ENCODE assay signal across 27 mouse cellular contexts in genomic region chr19:29422013-29422645, GRCm38 (mm10). TPM values are rescaled to one million over a fixed set of nuclear protein-coding genes. Genes with fewer than 3 reads are reported as not detected.
DNase-seq lines count a peak whose midpoint lies in the region; ATAC-seq and TF ChIP-seq lines count a peak whose summit lies in the region.
"Had no signal": no experiment of that assay in that cellular context is flagged by ENCODE, and none has a peak within 500 bp of the region (broad histone marks: within the 10 kb centered on the region; RNA-seq: fewer than 3 reads in every experiment).

No protein-coding gene starts in this region.

- peak overlapping the region; percentile 33 for H3K9ac ChIP-seq in CH12.LX (ENCODE audit: insufficient read depth, low read depth)
- H3K9ac ChIP-seq: embryonic facial prominence, embryonic 12.5 days; forebrain, embryonic 13.5 days; forebrain, embryonic 15.5 days; forebrain, postnatal 0 days had no signal

- no peaks in the 10 kb centered on the region for H3K79me2 ChIP-seq in CH12.LX (replicated peaks; ENCODE audit: control insufficient read depth, extremely low read depth, insufficient read depth, poor library complexity, severe bottlenecking)

- no peaks in the 10 kb centered on the region for H3K9me3 ChIP-seq in CH12.LX (replicated peaks; ENCODE audit: low read length)
- H3K9me3 ChIP-seq: embryonic facial prominence, embryonic 10.5 days; embryonic facial prominence, embryonic 12.5 days; forebrain, embryonic 13.5 days; forebrain, embryonic 15.5 days had no signal

- no peak for TF ChIP-seq CTCF in CH12.LX (conservative IDR thresholded peaks at IDR 0.05 in 1 of 2, IDR thresholded peaks at IDR 0.05 in 1 of 2; ENCODE audit: low read depth in 2 of 2, low read length in 2 of 2)

- peak; percentile 61 for DNase-seq in heart, adult 11 months
- no peak for DNase-seq in heart, adult 18-20 months
- peak; percentile 68 for DNase-seq in CH12.LX (ENCODE audit: extremely low read depth)
- DNase-seq in brain, adult 2 months (ENCODE audit: low read depth, low spot score): peak; percentile 11
- no peak for DNase-seq in ovary, adult 18-20 months (ENCODE audit: low spot score)
- DNase-seq in right cerebral cortex, postnatal 10 days (ENCODE audit: low spot score in 2 of 2): no peak
- DNase-seq: adrenal gland, adult 8-10 months; adrenal gland, postnatal 14 days; adrenal gland, postnatal 36 days; cerebellum, adult 11 months; cerebellum, adult 18-20 months; cerebellum, adult 8-10 months; cerebellum, adult 9-11 months; cerebellum, postnatal 14 days; forebrain, postnatal 0 days had no signal

- dilution Hi-C loops in CH12.LX (cut with MboI; ENCODE audit: extremely low pct_ligation_motif_present, extremely low pct_unique_long_range_greater_than_20kb, low sequenced_read_pairs): no loop called here

- TF ChIP-seq POLR2A in CH12.LX (IDR thresholded peaks at IDR 0.05; ENCODE audit: low read depth, low read length): 0 out of 2 replicates have a peak, but pooled peaks have one; percentile 16

- H3K27me3 ChIP-seq in CH12.LX (replicated peaks): no peaks in the 10 kb centered on the region
- H3K27me3 ChIP-seq: embryonic facial prominence, embryonic 12.5 days; forebrain, embryonic 13.5 days; forebrain, embryonic 15.5 days had no signal

- no peaks in the 10 kb centered on the region for H3K36me3 ChIP-seq in CH12.LX (replicated peaks in 1 of 2; ENCODE audit: control insufficient read depth in 1 of 2, insufficient read depth in 1 of 2, low read length in 1 of 2)
- H3K36me3 ChIP-seq: embryonic facial prominence, embryonic 10.5 days; embryonic facial prominence, embryonic 12.5 days; forebrain, embryonic 15.5 days had no signal

- no peak for ATAC-seq in megakaryocyte progenitor cell, adult 5-6 weeks (replicated peaks; ENCODE audit: poor library complexity)
- ATAC-seq: activated CD4-positive, CD25-positive, alpha-beta regulatory T cell, adult 4 months; forebrain, embryonic 13.5 days; forebrain, embryonic 15.5 days; forebrain, postnatal 0 days had no signal

- peak; percentile 53 for TF ChIP-seq EP300 in CH12.LX (IDR thresholded peaks at IDR 0.05; ENCODE audit: low read length)

- no peak for TF ChIP-seq RAD21 in CH12.LX (IDR thresholded peaks at IDR 0.05; ENCODE audit: low read depth, low read length)

- H3K27ac ChIP-seq in CH12.LX (ENCODE audit: insufficient read depth, low read depth): peak overlapping the region; percentile 44; the same call in 1 of the 2 replicates
- H3K27ac ChIP-seq: embryonic facial prominence, embryonic 10.5 days; embryonic facial prominence, embryonic 12.5 days; forebrain, embryonic 13.5 days; forebrain, embryonic 15.5 days had no signal

- in situ Hi-C loops in CH12.LX (cut with MboI; ENCODE audit: low pct_ligation_motif_present, low pct_unique_long_range_greater_than_20kb, low sequenced_read_pairs): loop anchor here (5.0 kb wide), 1 partner anchor 55 kb away; the partner anchor contains the start of genes Cd274 and Plgrkt

- H3K4me2 ChIP-seq in CH12.LX (ENCODE audit: insufficient read depth, low read depth, poor library complexity, severe bottlenecking): peak overlapping the region; percentile 88
- H3K4me2 ChIP-seq: embryonic facial prominence, embryonic 12.5 days; forebrain, embryonic 13.5 days; forebrain, embryonic 15.5 days had no signal

- H3K4me1 ChIP-seq in CH12.LX (ENCODE audit: control insufficient read depth in 1 of 2, insufficient read depth in 2 of 2): peaks cover 14 to 60% of the 10 kb centered on the region in 2 experiments
- H3K4me1 ChIP-seq: forebrain, embryonic 13.5 days; forebrain, embryonic 15.5 days had no signal

- peak overlapping the region; percentile 47 to 59 (median 51) for H3K4me3 ChIP-seq in CH12.LX (replicated peaks in 1 of 3; ENCODE audit: low read depth in 2 of 3, low read length in 2 of 3, poor library complexity in 1 of 3)
- H3K4me3 ChIP-seq: embryonic facial prominence, embryonic 10.5 days; embryonic facial prominence, embryonic 12.5 days; forebrain, embryonic 13.5 days; forebrain, embryonic 15.5 days had no signal

TF ChIP-seq in CH12.LX, 34 proteins besides CTCF, POLR2A, EP300 and RAD21:
- TF ChIP-seq IRF4 (IDR thresholded peaks at IDR 0.05; ENCODE audit: low read depth, low read length) (peak; percentile 34; the same call in 1 of the 2 replicates), ELF1 (IDR thresholded peaks at IDR 0.05; ENCODE audit: low read depth, low read length) (peak; percentile 27; the same call in 1 of the 2 replicates), UBTF (IDR thresholded peaks at IDR 0.05; ENCODE audit: low read depth, low read length) (no peak), SMC3 (IDR thresholded peaks at IDR 0.05; ENCODE audit: low read depth, low read length) (0 out of 2 replicates have a peak, but pooled peaks have one; percentile 14), MXI1 (IDR thresholded peaks at IDR 0.05; ENCODE audit: low read depth, low read length) (no peak; the same call in 1 of the 2 replicates), MEF2A (IDR thresholded peaks at IDR 0.05; ENCODE audit: borderline replicate concordance, low read depth, low read length) (0 out of 2 replicates have a peak, but pooled peaks have one; percentile 22), TBP (conservative IDR thresholded peaks at IDR 0.05; ENCODE audit: low read depth, low read length) (0 out of 2 replicates have a peak, but pooled peaks have one; percentile 20), BHLHE40 (IDR thresholded peaks at IDR 0.05; ENCODE audit: low read depth, low read length) (peak; percentile 57), ETS1 (conservative IDR thresholded peaks at IDR 0.05; ENCODE audit: low read depth, low read length) (peak; percentile 55), USF1 (IDR thresholded peaks at IDR 0.05; ENCODE audit: low read depth, low read length) (no peak)

RNA-seq across cellular contexts. Expression of gene Pdcd1lg2, which starts 11.4 kb away (rescaled TPM):
- under 1 TPM in 1 of 2 experiments, not detected in 1; 0.15 TPM for total RNA-seq in heart, adult 18-20 months (2021)
- total RNA-seq in CH12.LX (2012; rRNA removed) (1.6 and 1.7 TPM in 2 replicates), CH12.LX (2014; rRNA removed) (1.4 and 2.4 TPM in 2 replicates)
- 4.6 and 5.5 TPM in 2 replicates for polyA plus RNA-seq in CH12.LX (2012; ENCODE audit: insufficient read length, low read depth)
- not detected in 2 replicates for total RNA-seq in megakaryocyte progenitor cell, adult 5-6 weeks (2015)
- total RNA-seq in megakaryocyte progenitor cell, adult 5-6 weeks (2017): not detected in 2 replicates
- total RNA-seq: adrenal gland, adult 18-20 months; adrenal gland, adult 8-10 months; adrenal gland, postnatal 14 days; adrenal gland, postnatal 36 days; ES-E14 had no signal
- polyA plus RNA-seq: C2C12; cortical plate, adult 2 months; embryonic facial prominence, embryonic 10.5 days; embryonic facial prominence, embryonic 14.5 days; forebrain, embryonic 11.5 days; forebrain, embryonic 13.5 days; forebrain, embryonic 15.5 days; forebrain, postnatal 0 days had no signal

RNA-seq across cellular contexts. Expression of gene Cd274, which starts 54.9 kb away (rescaled TPM):
- total RNA-seq in heart, adult 18-20 months (2021): 1 to 10 TPM; 2.6 to 9.4 TPM
- total RNA-seq in CH12.LX (2012; rRNA removed) (4.7 and 6.7 TPM in 2 replicates), CH12.LX (2014; rRNA removed) (7.4 and 8.6 TPM in 2 replicates)
- polyA plus RNA-seq in CH12.LX (2012; ENCODE audit: insufficient read length, low read depth): 14.7 and 15.9 TPM in 2 replicates
- total RNA-seq in megakaryocyte progenitor cell, adult 5-6 weeks (2015): 7.7 and 12.5 TPM in 2 replicates
- total RNA-seq in megakaryocyte progenitor cell, adult 5-6 weeks (2017): 4.3 and 5.8 TPM in 2 replicates

RNA-seq across cellular contexts. Expression of gene Plgrkt, which starts 54.9 kb away (rescaled TPM):
- 10 to 100 TPM; 26.8 to 27.8 TPM for total RNA-seq in heart, adult 18-20 months (2021)
- total RNA-seq in CH12.LX (2012; rRNA removed) (27.7 and 31.3 TPM in 2 replicates), CH12.LX (2014; rRNA removed) (27.9 and 33.0 TPM in 2 replicates)
- 38.3 and 40.6 TPM in 2 replicates for polyA plus RNA-seq in CH12.LX (2012; ENCODE audit: insufficient read length, low read depth)
- 76.3 and 104 TPM in 2 replicates for total RNA-seq in megakaryocyte progenitor cell, adult 5-6 weeks (2015)
- total RNA-seq in megakaryocyte progenitor cell, adult 5-6 weeks (2017): 69.7 and 79.1 TPM in 2 replicates

Comparison
In these comparisons a context has a peak if more than half of its experiments do, and no peak if none do; other contexts are left out.
1. DNase-seq: peak in heart, adult 11 months (single experiment), CH12.LX (single experiment) and brain, adult 2 months (single experiment); none in heart, adult 18-20 months (0 of 2), ovary, adult 18-20 months (single experiment) and right cerebral cortex, postnatal 10 days (0 of 2).